Mouse (Mus musculus): ENCODE data around the gene Ofcc1.

Gene Ofcc1

DNA sequence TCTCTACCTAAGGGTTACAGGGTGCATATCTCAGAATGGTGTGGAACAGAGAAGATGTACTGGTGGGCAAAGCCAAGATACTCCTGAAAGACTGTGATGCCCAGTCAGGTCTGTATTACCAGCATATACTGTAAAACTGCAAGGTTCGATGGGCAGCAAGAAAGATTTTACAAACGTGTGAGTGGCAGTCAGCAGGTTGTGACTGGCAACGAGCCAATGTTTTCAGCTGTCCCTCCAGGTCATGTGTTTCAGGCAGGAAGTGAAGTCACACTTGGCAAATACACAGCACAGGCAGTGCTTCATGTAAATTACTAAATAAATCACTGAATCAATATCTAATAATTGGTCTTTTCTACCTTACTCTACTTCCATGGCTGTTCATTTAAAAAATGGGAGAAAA lies at the start of gene Ofcc1:
Ofcc1 (minus strand) TSS at position 163 of the 400 bp plus-strand sequence.
- no peak for DNase-seq (ENCODE audit: low read depth, low spot score)

DNA sequence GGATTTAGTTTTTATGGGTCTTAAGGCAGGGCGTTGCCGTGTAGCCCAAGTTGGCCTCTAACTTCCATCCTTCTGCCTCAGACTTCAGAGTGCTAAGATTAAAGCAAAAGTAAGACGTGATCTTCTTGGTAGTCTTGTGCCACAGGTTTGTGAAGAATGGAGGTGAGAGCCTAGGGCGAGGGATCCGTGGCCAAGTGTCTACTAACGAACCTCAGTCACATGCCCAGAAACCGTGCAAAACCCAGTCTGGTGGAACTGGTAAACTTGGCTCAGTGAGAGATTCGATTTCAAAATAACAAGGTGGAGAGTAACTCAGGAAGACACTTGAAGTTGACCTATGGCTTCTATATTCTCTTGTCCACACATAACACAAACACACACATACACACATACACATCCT lies 28.9 kb upstream of the Ofcc1 start:
- no peak for DNase-seq (ENCODE audit: low read depth, low spot score)

GRCm38 (mm10) chr13:40387446-40387845 lies 26.2 kb upstream of the Ofcc1 start:
- peak; percentile 63 for DNase-seq (ENCODE audit: low read depth, low spot score)

- DNase-seq (ENCODE audit: low read depth, low spot score), result no peak
Measured at GRCm38 (mm10) chr13:40384962-40385361, 23.7 kb upstream of the Ofcc1 start.

DNA sequence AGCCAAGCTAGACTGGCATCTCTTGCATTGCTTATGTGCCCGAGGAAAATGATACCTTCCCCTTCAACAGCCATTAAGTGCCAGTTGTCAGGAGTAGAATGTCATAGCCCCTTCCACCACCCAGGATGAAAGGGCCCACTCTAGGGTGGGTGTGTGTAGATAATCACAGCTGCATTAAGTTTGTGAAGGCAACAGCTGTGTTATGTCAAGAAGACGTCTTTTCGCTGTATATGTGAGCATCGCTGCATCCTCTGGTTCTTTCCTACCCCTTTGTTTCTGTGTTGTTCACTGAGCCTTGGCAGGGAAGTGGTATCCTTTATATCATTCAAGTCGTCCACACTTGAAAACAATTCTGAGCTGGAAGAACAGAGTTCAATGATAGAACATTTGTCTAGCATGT lies 15.5 kb upstream of the Ofcc1 start:
- no peak for DNase-seq (ENCODE audit: low read depth, low spot score)

DNA sequence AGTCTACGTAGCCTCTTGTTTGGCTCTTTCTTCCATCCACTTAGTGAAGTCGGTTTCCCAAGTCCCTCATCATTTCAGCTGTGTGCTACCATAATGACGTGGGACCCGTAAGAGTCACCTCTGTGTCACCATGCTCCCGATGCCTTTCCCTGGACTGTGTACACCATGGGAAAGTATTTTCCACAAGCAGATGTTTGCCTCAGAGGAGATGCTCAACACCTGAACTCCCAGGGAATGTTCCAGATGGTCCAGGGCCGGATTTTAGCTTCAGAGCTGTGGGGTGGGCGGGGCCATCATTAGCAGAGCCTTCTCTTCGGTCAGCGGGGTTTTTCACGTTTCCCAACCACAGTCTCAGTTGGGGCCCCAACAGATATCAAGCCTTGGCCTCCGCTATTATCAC lies 5.5 kb upstream of the Ofcc1 start:
- no peak for DNase-seq (ENCODE audit: low read depth, low spot score)

- no peak for DNase-seq (ENCODE audit: low read depth, low spot score)
Measured at GRCm38 (mm10) chr13:40364855-40365254, 3.6 kb upstream of the Ofcc1 start.

DNA sequence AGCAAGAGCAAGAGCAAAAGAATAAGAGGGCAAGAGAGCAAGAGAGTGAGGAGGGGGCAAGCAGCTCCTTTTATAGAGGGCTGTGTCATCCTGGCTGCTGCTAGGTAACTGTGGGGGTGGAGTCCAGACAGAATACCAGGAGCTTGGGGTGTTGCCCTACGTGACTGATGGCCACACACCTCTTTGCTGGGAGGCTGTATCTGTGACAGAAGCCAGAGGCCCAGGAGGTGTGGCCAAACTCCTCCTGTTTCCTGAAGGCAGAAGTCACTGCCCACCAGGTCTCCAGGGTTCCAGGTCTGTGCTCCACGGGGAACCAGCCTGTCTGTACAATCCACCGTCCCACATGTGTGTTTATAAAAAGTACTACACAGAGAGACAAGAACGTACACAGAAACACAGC lies 558 bp downstream of the Ofcc1 start:
- no peak for DNase-seq (ENCODE audit: low read depth, low spot score)

DNA sequence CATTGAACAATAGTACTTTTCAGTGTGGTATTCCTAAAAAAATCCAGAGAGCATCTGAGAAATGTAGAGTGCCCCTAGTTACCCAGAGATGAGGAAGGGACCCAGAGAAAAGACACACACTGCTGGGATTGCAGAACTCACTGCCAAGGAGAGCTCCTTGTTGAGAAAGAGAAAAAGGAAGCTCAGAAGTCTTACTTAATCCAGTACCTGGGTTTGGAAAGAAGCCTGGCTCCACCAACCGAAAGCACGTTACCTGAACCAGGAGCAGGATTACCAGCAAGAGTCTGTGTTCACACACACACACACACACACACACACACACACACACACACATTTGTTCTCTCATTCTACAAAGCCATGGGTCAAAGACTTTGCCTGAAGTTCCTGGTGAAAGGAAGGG lies 14.2 kb downstream of the Ofcc1 start:
- no peak for DNase-seq (ENCODE audit: low read depth, low spot score)

GRCm38 (mm10) chr13:40323301-40323700 lies 37.9 kb downstream of the Ofcc1 start:
- DNase-seq (ENCODE audit: low read depth, low spot score), result no peak

- no peak for DNase-seq (ENCODE audit: low read depth, low spot score)
Measured at GRCm38 (mm10) chr13:40320814-40321525, 40.3 kb downstream of the Ofcc1 start.

DNA sequence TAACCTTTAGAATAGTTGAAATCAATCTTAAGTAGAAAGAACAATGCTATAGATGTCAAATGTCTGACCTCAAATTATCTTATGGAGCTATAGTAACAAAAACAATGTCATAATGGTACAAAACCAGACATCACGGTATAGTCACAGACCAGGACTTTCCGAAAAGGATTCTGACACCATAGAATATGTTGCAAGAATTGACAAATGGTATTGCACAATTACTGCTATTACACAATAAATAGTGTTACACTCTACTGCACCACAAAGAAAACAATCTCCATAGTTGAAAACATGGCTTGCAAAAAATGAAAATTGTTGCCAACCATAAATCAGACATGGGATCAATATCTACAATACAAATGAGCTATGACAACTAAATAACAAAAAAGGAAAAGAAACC lies 43.5 kb downstream of the Ofcc1 start:
- DNase-seq (ENCODE audit: low read depth, low spot score), result no peak

DNA sequence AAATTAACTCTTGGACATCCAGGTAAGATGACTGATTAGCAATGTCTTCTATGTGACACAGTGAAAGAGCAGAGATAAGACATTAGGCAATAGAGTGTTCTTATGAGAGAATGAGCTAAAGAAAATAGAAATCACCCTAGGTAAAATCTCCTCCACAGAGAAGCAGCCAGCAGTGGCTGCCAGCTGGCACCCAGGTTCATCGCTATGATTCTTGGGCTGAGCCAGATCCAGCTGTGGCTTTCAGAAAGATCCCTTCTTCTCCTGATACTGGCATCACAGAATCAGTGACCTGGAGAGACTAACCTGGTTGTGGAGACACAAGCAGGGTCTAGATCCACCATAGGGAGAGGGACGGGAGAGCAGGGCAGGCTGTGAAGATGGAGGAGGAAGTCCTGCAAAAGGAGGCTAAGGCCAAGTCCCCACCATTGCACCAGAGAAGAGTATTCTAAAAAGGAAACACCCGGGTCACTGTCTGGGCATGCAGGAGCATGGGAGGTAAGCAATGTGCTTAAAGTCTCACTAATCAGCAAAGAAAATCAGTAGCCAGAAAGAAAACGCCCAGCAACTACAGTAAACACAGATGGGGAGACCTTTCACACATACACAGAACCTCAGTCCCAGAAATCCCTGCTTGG lies 46.0 kb downstream of the Ofcc1 start:
- DNase-seq (ENCODE audit: low read depth, low spot score), result no peak

- DNase-seq (ENCODE audit: low read depth, low spot score), result no peak
Measured at GRCm38 (mm10) chr13:40292891-40293290, 68.4 kb downstream of the Ofcc1 start.

DNA sequence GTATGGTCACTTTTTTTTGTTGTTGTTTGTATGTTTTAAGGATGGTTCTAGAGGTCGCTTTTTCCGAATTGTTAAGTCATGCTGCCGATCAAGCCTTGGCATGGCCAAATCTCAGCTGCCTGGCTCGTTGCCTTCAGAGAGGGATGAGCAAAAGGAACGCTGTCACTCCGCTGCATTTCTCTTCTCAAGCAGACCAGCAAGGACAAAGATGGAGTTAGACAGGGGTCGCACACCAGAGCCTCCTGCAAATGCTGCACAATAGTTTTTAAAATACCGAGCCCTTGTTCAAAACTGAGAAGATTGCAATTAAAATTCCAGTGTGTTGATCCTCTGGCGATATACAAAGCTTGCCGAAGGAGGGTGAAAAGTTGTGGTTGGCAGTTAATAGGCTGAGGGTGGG lies 70.4 kb downstream of the Ofcc1 start:
- no peak for DNase-seq (ENCODE audit: low read depth, low spot score)

- DNase-seq (ENCODE audit: low read depth, low spot score), result no peak
Measured at GRCm38 (mm10) chr13:40288650-40289049, 72.6 kb downstream of the Ofcc1 start.

GRCm38 (mm10) chr13:40287266-40288002 lies 73.8 kb downstream of the Ofcc1 start:
- DNase-seq (ENCODE audit: low read depth, low spot score), result no peak

DNA sequence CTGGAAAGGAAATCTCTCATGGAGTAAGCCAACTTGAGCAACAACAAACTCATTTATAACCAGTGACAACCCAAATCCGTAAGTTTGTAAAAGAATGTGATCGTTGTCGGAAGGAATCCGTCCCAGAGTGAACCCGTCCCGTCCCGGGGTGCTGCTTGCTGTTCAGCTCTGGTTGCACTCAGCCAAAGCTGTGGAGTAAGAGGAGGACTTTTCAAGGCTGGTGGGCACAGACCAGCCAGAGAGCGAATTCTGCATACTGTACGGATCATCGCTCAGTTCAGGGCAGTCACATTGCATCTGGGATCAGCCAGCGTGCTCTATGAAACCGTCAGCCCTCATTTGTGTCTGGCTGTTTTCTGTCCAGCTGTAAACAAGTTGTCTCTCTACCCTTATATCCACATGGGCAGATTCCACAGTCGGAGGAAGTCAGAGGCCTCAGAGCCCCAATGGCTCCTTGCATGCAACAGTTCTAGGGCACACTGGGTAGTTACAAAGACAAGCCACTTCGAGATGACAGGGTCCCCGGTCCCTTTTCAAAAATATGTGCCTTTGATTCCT lies 75.9 kb downstream of the Ofcc1 start:
- DNase-seq (ENCODE audit: low read depth, low spot score), result no peak

GRCm38 (mm10) chr13:40280616-40281015 lies 80.6 kb downstream of the Ofcc1 start:
- DNase-seq (ENCODE audit: low read depth, low spot score), result no peak

DNA sequence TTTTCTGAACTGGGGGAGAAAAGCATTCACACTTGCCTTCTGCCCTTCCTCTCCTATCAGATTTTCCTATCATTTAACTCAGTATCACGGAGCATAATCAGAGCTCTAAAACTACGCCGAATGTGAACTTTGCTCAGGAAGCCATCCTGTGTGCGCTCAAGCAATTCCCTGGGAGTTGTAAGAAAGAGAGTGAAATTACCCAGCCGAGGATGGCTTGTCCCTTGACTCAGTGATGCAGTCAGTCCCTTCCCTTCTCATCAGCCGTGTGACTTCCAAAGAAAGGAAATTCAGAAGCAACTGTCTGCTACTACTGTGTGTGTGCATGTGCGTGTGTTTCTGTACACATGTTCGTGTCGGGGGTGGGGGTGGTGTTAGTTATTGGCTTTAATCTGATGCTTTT lies 93.7 kb downstream of the Ofcc1 start:
- DNase-seq (ENCODE audit: low read depth, low spot score), result no peak

GRCm38 (mm10) chr13:40263087-40263807 lies 98.0 kb downstream of the Ofcc1 start:
- peak; percentile 17 for DNase-seq (ENCODE audit: low read depth, low spot score)

DNA sequence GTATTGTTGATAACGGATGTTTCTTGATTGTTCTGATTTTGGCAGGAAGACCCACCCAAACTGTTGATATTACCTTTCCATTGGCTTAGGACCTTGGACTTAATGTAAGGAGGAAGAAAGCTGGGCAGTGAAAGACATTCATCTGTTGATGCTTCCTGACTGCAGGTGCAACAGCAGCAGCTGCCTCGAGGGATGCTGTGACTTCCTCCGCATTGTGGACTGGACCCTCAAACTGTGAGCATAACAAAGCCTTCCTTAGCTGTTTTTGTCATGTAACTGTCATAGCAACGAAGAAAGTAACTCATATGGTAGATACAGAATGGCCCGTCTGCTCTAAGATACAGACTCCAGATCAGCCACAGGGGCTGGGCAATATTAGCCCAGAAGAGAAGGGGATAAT lies 102.5 kb downstream of the Ofcc1 start:
- peak; percentile 66 for DNase-seq (ENCODE audit: low read depth, low spot score)
